Mouse (Mus musculus): ENCODE results near the gene Ddx39.

GRCm38 (mm10) chr8:83774221-83774620 lies 59.2 kb downstream of the Ddx39 start:
- TF ChIP-seq CTCF (conservative IDR thresholded peaks at IDR 0.05; ENCODE audit: low read length): no peak
- no peak for TF ChIP-seq NANOG (IDR thresholded peaks at IDR 0.05; ENCODE audit: borderline replicate concordance, low read length)
- no peak for TF ChIP-seq POU5F1 (IDR thresholded peaks at IDR 0.05; ENCODE audit: borderline replicate concordance, low read length)
